Mouse (Mus musculus) midbrain, embryonic 12.5 days (tissue): ENCODE measurements around the gene Chpf2. TPM values are rescaled to one million over a fixed set of nuclear protein-coding genes. Genes with fewer than 3 reads are reported as not detected.

ENCODE experiments used
- ATAC-seq: fragments of 200-750 bp; cut with Nextera tagmentation; 2 replicates; pipeline ENCODE4 v1.8.0; 2017; ENCODE audit warnings: low read depth, moderate TSS enrichment, moderate library complexity; ENCODE audit not compliant: low FRiP score
- H3K27ac ChIP-seq: fragments of 300-500 bp; sonication (generic); replicated peaks from 2 replicates; pipeline ENCODE4 v1.5.1; 2016; ENCODE audit warnings: mild to moderate bottlenecking
- H3K27me3 ChIP-seq: fragments of 300-500 bp; sonication (generic); 2 replicates; pipeline ENCODE4 v1.6.1; 2016; ENCODE audit warnings: mild to moderate bottlenecking
- H3K36me3 ChIP-seq: fragments of 300-500 bp; sonication (generic); 2 replicates; pipeline ENCODE4 v1.6.1; 2016
- H3K4me1 ChIP-seq: fragments of 300-500 bp; sonication (generic); 2 replicates; pipeline ENCODE4 v1.6.1; 2016
- H3K4me2 ChIP-seq: fragments of 300-500 bp; sonication (generic); replicated peaks from 2 replicates; pipeline ENCODE4 v1.6.1; 2016; ENCODE audit warnings: mild to moderate bottlenecking, moderate library complexity
- H3K4me3 ChIP-seq: fragments of 300-500 bp; sonication (generic); 2 replicates; pipeline ENCODE4 v1.5.1; 2016; ENCODE audit warnings: mild to moderate bottlenecking
- H3K9ac ChIP-seq: fragments of 300-500 bp; sonication (generic); replicated peaks from 2 replicates; pipeline ENCODE4 v1.6.1; 2016; ENCODE audit warnings: mild to moderate bottlenecking, moderate library complexity
- H3K9me3 ChIP-seq: fragments of 300-500 bp; sonication (generic); 2 replicates; pipeline ENCODE4 v1.6.1; 2016; ENCODE audit warnings: mild to moderate bottlenecking
- WGBS: fragments of 180-500 bp; shearing (Covaris S2); methylation state at CpG from one replicate; pipeline ENCODE4 v1.1.7; 2016; 5-methylcytosine and 5-hydroxymethylcytosine counted together
- polyA plus RNA-seq: library from polyadenylated mRNA; unstranded; fragments of >200 nt; fragmentation: Nextera tagmentation; extraction: Ambion mirVana; gene quantifications from 2 replicates; pipeline ENCODE4 v1.2.1, GENCODE M21; 2016

Gene Chpf2
- polyA plus RNA-seq, 1 experiment from 2014 or later, result 22.1 TPM

DNA sequence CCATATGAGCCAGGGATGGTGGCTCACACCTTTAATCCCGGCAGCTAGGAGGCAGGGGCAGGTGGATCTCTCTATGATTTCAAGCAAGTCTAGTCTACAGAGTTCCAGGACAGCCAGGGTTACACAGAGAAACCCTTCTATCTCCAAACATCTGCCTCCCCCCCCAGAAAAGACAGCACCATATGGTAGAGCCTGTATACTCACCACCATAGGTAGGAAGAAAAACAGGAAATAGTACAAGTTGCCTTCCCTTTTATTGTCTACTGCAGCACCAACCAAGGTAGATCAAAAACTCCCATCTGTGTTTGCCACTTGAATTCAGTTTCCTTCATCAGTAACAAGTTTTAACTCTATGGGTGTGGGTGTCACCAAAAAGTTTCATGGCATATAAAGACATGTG lies 10.6 kb upstream of the Chpf2 start:
- no peaks in the 10 kb centered on the region for H3K9me3 ChIP-seq
- no peak for ATAC-seq
- H3K4me1 ChIP-seq, result peaks cover 14% of the 10 kb centered on the region
- peak overlapping the region; percentile 83; the same call in 1 of the 2 replicates for H3K9ac ChIP-seq
- H3K4me2 ChIP-seq, result peak overlapping the region; percentile 86
- WGBS, result 93% methylated on average over 1 of the region's 1 CpGs
- H3K27me3 ChIP-seq, result no peaks in the 10 kb centered on the region
- H3K27ac ChIP-seq, result no peak overlapping the region
- peaks cover 44% of the 10 kb centered on the region for H3K36me3 ChIP-seq
- peak overlapping the region; percentile 80; the same call in 1 of the 2 replicates for H3K4me3 ChIP-seq

DNA sequence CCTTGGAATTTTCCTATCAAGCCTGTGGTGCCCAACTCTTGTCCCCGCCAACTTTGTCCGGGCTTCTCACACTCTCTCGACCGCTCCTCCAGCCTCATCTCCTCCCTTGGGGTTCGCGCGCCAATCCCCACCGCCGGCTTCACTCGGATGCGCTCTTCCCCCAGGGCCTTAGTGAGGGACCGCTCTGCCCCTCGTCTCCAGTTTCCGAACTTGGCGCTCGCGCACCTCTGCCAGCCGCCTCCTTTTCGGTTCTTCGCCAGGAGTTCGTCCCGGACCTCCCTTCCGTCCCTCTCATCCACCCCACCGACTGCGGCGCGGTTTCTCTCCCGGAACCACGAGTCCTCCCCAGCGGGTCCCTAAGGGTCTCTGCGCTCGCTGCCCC lies 9.7 kb upstream of the Chpf2 start:
- ATAC-seq, result peak; percentile 39
- under 1% methylated on average over 32 of the region's 32 CpGs for WGBS
- peaks cover 14% of the 10 kb centered on the region for H3K4me1 ChIP-seq
- H3K4me2 ChIP-seq, result peak overlapping the region; percentile 86
- H3K9me3 ChIP-seq, result no peaks in the 10 kb centered on the region
- no peaks in the 10 kb centered on the region for H3K27me3 ChIP-seq
- H3K4me3 ChIP-seq, result peak overlapping the region; percentile 80
- peak overlapping the region; percentile 83 for H3K9ac ChIP-seq
- H3K27ac ChIP-seq, result peak overlapping the region; percentile 77
- H3K36me3 ChIP-seq, result peaks cover 35% of the 10 kb centered on the region

- ATAC-seq, result peak; percentile 97
- WGBS, result under 1% methylated on average over 48 of the region's 48 CpGs
- H3K27ac ChIP-seq, result peak within 1 kb of the TSS; percentile 77
Measured at GRCm38 (mm10) chr5:24577183-24577929, 9.2 kb upstream of the Chpf2 start, which contains the start of gene Abcf2. TSS of gene Abcf2 (minus strand) at chr5:24577467.

DNA sequence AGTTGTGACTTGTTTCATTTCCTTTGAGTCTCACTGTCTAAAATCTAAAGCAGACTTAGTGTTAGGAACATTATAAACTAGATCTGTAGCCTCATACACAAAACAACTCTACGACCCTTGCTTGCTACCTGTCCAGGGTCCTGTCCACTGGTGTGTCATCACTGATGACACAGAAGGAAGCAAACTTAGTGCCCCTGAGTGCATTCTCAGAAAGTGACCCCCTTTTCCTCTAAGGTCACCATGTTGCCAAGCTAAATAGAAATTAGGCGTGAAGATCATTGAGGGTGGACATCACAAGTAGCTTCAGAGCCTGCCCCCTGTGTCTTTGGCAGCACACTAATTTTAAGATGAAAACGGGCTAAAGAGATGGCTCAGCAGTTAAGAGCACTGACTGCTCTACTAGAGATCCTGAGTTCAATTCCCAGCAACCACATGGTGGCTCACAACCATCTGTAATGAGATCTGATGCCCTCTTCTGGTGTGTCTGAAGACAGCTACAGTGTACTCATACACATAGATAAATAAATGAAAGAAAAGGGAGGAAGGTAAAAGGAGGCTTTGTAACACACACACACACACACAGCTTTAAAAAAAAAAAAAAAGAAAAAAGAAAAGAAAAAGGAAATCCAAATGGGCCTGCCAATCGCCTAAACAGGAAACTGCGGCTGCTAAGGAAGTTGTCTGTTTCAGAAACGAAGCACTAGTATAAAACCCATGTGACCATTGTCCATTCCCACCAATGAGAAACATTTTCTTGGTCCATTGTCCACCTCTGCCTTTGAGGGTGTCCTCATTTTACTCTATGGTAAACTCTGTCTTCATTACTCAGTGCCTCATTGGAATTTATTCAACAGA lies 8.2 kb upstream of the Chpf2 start:
- 70% methylated on average over 6 of the region's 6 CpGs for WGBS
- Histone ChIP-seq H3K9ac (peak overlapping the region; percentile 46; the same call in 1 of the 2 replicates), H3K27me3 (no peaks in the 10 kb centered on the region), H3K4me2 (peak overlapping the region; percentile 57), H3K4me3 (peak overlapping the region; percentile 80), H3K9me3 (no peaks in the 10 kb centered on the region), H3K36me3 (peaks cover 20% of the 10 kb centered on the region), H3K4me1 (peaks cover 14% of the 10 kb centered on the region), H3K27ac (peak overlapping the region; percentile 77)
- no peak for ATAC-seq

More at GRCm38 (mm10) chr5:24577183-24577929, 9.2 kb upstream of the Chpf2 start, which contains the start of gene Abcf2:
- peak within 1 kb of the TSS; percentile 80 for H3K4me3 ChIP-seq
- peaks cover 29% of the 10 kb centered on the region for H3K36me3 ChIP-seq
- no peaks in the 10 kb centered on the region for H3K9me3 ChIP-seq
- peak within 1 kb of the TSS; percentile 86 for H3K4me2 ChIP-seq
- H3K4me1 ChIP-seq, result peaks cover 14% of the 10 kb centered on the region
- H3K9ac ChIP-seq, result peak within 1 kb of the TSS; percentile 83
- no peaks in the 10 kb centered on the region for H3K27me3 ChIP-seq

GRCm38 (mm10) chr5:24586106-24586505 lies 435 bp upstream of the Chpf2 start:
- Histone ChIP-seq H3K27ac (peak overlapping the region; percentile 75; the same call in 1 of the 2 replicates), H3K4me3 (peak overlapping the region; percentile 89), H3K36me3 (peaks cover 29% of the 10 kb centered on the region), H3K9me3 (no peaks in the 10 kb centered on the region), H3K4me1 (peaks cover 31% of the 10 kb centered on the region), H3K9ac (peak overlapping the region; percentile 89), H3K4me2 (peak overlapping the region; percentile 97), H3K27me3 (peaks cover 4% of the 10 kb centered on the region)
- 15% methylated on average over 8 of the region's 8 CpGs for WGBS
- peak; percentile 16; the same call in 1 of the 2 replicates for ATAC-seq

GRCm38 (mm10) chr5:24587200-24587577 lies 648 bp downstream of the Chpf2 start:
- ATAC-seq, result no peak
- Histone ChIP-seq H3K4me3 (peak overlapping the region; percentile 89), H3K36me3 (peaks cover 40% of the 10 kb centered on the region), H3K27ac (peak overlapping the region; percentile 75), H3K4me2 (peak overlapping the region; percentile 97), H3K9ac (peak overlapping the region; percentile 89), H3K27me3 (peaks cover 13% of the 10 kb centered on the region), H3K9me3 (no peaks in the 10 kb centered on the region), H3K4me1 (peaks cover 41% of the 10 kb centered on the region)
- 32% methylated on average over 4 of the region's 4 CpGs for WGBS

DNA sequence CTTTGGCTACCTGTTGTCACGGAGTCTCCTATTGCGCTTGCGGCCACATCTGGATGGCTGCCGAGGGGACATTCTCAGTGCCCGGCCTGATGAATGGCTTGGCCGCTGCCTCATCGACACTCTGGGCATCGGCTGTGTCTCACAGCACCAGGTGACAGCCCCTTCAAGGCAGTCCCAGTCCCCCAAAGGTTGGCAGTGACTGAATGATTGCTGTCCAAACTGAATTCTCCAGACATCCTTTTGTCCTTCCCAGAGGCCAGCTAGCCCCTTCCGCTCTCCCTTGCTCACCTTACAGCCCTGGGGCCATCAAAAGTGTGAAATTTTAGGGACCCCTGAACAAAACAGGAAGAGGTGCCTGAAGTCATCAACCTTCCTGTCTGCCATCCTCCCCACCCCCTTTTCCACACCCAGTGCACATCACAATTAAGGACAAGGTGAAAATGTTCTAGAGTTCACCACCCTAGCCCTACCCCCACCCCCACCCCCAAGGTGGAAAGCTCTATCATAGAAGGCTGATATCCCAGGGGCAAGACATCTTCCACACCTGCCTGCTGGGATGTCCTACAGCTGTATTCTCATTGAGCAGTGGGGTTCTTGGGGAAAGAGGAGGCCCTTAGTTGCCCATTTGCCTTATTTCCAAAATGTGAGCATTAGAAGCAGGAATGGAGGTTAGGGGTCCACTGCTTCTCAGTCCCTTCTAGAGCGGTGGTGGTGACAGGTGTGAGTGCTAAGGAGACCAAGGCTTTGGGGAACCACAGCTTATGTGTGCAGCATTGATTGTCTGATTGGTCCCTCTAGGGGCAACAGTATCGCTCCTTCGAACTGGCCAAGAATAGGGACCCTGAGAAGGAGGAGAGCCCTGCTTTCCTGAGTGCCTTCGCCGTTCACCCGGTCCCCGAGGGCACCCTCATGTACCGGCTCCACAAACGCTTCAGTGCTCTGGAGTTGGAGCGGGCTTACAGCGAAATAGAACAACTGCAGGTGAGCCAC lies 3.3 kb downstream of the Chpf2 start:
- Histone ChIP-seq H3K9ac (no peak overlapping the region), H3K4me1 (peaks cover 45% of the 10 kb centered on the region), H3K27me3 (peaks cover 22% of the 10 kb centered on the region), H3K4me2 (no peak overlapping the region), H3K4me3 (no peak overlapping the region), H3K36me3 (peaks cover 65% of the 10 kb centered on the region), H3K27ac (no peak overlapping the region), H3K9me3 (no peaks in the 10 kb centered on the region)
- no peak for ATAC-seq
- WGBS, result 92% methylated on average over 20 of the region's 20 CpGs

DNA sequence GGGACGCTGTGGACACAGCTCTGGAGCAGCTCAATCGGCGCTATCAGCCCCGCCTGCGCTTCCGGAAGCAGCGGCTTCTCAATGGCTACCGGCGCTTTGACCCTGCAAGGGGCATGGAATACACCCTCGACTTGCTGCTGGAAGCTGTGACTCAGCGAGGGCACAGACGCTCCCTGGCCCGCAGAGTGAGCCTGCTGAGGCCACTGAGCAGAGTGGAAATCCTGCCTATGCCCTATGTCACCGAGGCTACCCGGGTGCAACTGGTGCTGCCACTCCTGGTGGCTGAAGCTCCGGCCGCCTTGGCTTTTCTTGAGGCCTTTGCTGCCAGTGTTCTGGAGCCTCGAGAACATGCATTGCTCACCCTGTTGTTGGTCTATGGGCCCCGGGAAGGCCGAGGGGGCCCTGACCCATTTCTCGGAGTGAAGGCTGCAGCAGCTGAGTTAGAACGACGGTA lies 4.8 kb downstream of the Chpf2 start:
- H3K27me3 ChIP-seq, result peaks cover 22% of the 10 kb centered on the region
- H3K27ac ChIP-seq, result peak overlapping the region; percentile 30; the same call in 1 of the 2 replicates
- ATAC-seq, result no peak
- H3K4me3 ChIP-seq, result no peak overlapping the region
- no peak overlapping the region; the same call in 1 of the 2 replicates for H3K4me2 ChIP-seq
- H3K36me3 ChIP-seq, result peaks cover 75% of the 10 kb centered on the region
- WGBS, result 30% methylated on average over 23 of the region's 23 CpGs
- peaks cover 55% of the 10 kb centered on the region for H3K4me1 ChIP-seq
- H3K9ac ChIP-seq, result no peak overlapping the region; the same call in 1 of the 2 replicates
- no peaks in the 10 kb centered on the region for H3K9me3 ChIP-seq

GRCm38 (mm10) chr5:24591796-24592470 lies 5.4 kb downstream of the Chpf2 start:
- ATAC-seq, result no peak
- H3K4me3 ChIP-seq, result no peak overlapping the region
- no peak overlapping the region for H3K4me2 ChIP-seq
- H3K36me3 ChIP-seq, result peaks cover 75% of the 10 kb centered on the region
- no peaks in the 10 kb centered on the region for H3K9me3 ChIP-seq
- WGBS, result 61% methylated on average over 24 of the region's 24 CpGs
- no peak overlapping the region for H3K27ac ChIP-seq
- peaks cover 60% of the 10 kb centered on the region for H3K4me1 ChIP-seq
- no peak overlapping the region for H3K9ac ChIP-seq
- H3K27me3 ChIP-seq, result peaks cover 22% of the 10 kb centered on the region

DNA sequence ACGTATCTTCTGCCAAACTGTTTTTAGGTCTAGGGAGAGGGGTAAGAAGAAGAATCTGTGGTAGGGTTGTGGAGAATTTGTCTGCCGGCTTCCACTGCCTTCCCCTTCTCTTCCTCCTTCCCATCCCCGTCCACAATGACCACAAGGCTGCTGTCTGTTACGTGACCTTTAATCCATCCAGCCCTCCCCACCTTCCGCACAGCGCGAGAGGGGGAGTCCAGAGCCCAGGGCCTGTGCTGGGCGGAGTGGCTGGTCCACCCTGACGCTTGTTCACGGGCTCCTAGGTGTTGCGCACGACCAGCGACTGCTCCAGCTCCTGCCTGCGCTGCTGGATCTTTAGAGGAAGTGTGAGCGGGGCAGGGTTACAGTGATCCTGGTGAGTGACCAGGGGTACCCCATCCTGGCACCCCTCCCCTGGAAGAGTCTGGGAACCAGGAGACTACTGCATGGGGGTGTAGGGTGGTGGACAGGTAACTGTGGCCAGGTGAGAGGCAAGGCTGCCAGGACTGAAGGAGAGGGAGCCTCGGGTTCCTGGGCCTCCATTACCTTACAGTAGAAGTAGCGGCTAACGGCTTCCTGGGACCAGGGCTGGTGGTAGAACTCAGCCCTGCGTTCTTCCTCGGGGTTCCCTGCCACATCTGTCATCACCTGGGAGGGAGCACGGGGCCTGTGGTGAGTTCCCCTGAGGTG lies 6.1 kb downstream of the Chpf2 start:
- peaks cover 75% of the 10 kb centered on the region for H3K36me3 ChIP-seq
- no peaks in the 10 kb centered on the region for H3K9me3 ChIP-seq
- peaks cover 58% of the 10 kb centered on the region for H3K4me1 ChIP-seq
- H3K9ac ChIP-seq, result 0 out of 2 replicates have a peak overlapping the region, but pooled peaks have one; percentile 15
- no peak overlapping the region for H3K4me2 ChIP-seq
- H3K4me3 ChIP-seq, result no peak overlapping the region
- H3K27me3 ChIP-seq, result peaks cover 22% of the 10 kb centered on the region
- no peak for ATAC-seq
- WGBS, result 67% methylated on average over 21 of the region's 21 CpGs
- H3K27ac ChIP-seq, result no peak overlapping the region
